Mouse (Mus musculus) spleen, postnatal 10 days (tissue): ENCODE measurements around the gene Mug1.
"Not testable (repeated sequence)": the region's sequence is repeated elsewhere in the genome, so short reads cannot be mapped to it uniquely, and the experiment has no call there.

Source experiments
- DNase-seq, 2 experiments: peaks; one replicate each; pipeline ENCODE4 v3.0.0; 2021 to 2022; ENCODE audit warnings: low spot score in 2 of 2

The Mug1 gene

GRCm38 (mm10) chr6:121838271-121838670 is at the start of gene Mug1:
TSS of gene Mug1 (plus strand) at chr6:121838541.
- DNase-seq, result not testable (repeated sequence)

GRCm38 (mm10) chr6:121828034-121828433 is 10.3 kb upstream of the Mug1 start:
- no peak for DNase-seq

GRCm38 (mm10) chr6:121836361-121836760 is 2.0 kb upstream of the Mug1 start:
- DNase-seq, result no peak

DNA sequence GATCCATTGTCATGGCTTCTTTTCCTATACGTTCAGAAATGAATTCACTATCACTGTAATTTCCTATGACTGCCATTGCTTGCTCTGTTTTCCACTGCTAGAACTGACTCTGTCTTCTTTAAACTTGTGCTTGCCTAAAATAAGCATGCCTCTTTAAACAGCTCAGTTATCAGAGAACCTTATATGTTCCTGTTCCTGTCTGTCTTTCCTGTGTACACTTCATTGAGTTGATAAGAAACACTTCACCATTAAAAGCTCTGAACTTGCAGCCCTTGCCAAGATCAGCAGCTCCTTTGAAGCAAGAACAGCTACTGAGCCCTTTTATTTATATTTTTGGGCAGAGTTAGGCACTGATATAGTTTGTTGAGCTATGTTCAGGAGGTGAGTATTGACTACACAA is 10.0 kb downstream of the Mug1 start:
- no peak for DNase-seq
